Mouse (Mus musculus): ENCODE data around the gene Cenpw.

The Cenpw gene

DNA sequence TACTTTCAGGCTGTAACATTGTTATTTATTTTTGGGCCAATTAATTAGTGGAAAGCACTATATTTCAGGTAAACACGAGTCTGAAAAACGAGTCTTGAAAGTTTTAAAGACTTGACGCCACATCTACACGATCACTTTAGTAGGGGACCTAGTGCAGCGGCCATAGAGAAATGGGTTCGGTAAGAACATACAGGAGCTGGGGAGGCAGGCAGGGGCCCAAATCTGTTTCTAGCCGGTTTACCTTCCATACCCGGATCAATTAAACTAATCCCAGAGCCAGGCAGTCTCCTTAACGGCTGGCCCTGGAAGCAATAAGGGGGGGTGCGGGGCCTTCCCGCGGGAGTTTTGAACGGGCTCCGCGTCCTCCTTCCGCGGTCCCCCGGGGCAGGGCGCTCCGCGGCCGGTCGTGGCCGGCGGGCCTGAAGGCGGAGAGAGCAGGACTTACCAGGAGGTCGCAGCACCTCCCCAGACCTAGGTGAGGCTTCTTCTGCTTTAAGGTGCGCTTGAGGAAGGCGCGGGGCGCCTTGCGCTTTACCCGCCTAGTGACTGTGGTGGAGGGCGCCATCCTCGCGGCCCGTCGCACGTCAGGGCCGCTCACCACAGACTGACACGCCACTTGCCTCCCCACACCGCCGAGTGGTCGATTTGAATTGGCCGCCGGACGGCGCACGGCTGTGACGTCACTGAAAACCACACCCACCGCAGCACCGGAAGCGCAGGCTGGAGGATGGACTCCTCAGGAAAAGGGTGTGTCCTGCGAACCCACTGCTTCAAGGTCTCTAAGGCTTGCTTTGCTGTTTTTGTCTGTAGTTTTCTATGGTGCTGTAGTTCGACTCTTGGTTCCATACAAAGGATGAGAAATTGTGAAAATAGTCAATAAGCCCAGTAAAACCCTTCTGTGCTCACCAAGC, at the start of gene Cenpw:
Cenpw (minus strand) TSS at position 645 of the 911 bp plus-strand sequence.
- in situ Hi-C loops (cut with MseI, MboI): no loop called here

DNA sequence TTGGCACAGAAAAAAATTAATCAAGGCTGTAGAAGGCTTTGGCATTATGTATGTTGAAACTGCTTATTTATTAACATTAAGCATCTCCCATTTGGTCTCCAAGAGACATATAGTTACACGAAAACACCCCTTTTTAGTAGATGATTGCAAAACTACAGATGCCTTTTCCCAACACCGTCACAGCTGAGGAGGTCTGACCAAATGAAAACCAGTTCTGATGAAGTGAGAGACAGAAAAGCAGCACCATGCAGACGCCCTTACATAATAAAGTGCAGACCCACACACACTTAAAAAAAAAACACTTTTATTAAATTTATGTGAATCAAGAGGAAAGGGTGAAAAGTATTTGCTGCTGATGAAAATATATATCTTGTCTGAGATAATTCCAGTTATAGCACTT, 49.3 kb upstream of the Cenpw start:
- in situ Hi-C loops (cut with MseI, MboI): no loop called here

DNA sequence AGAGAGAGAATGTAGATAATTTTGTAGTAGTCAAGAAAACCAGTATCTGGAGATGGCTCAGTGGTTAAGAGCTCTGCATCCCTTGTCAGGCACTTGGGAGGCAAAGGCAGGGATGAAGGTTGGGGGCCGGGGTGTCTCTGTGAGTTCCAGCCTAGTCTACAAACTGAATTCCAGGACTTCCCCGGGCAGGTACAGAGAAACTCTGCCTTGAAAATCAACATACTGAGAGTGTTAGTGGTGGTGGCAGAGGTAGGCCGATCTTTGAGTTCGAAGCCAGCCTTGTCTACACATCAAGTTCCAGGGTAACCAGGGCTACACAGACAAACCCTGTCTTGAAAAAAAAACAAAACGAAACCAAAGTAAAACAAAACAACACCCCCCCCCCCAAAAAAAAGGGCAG, 859 bp downstream of the Cenpw start:
- in situ Hi-C loops (cut with MseI, MboI): no loop called here

DNA sequence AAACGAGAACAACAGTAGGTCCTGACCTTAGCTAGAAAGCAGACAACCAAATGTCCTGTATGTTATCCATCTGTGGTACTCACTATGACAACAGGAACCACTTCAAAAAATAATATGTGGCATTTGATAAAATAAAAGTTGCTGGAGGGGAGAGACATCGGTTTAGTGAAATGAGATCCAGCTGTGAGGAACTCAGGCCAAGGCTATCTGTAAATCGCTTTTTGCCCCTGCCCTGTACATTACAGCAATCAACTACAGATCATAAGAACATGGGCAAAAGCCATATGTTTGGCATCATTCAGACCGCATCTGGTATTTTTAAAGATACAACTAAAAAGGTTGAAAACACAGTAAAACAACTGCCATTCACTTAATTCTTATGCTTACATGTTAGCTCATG, 32.7 kb downstream of the Cenpw start:
- in situ Hi-C loops (cut with MseI, MboI): no loop called here
